Mouse (Mus musculus) cerebellum, adult 2 months (tissue): Measurements from ENCODE around the gene Bend6.

Experiments
- CTCF ChIP-seq: fragments of 200-500 bp; IDR thresholded peaks from 2 replicates; pipeline ENCODE4 v1.5.1; 2011; ENCODE audit warnings: low read depth, mild to moderate bottlenecking, control low read depth, low read length, moderate library complexity, borderline replicate concordance; ENCODE audit not compliant: insufficient read depth
- POLR2A ChIP-seq: fragments of 200-500 bp; IDR thresholded peaks from 2 replicates; pipeline ENCODE4 v1.6.1; 2011; ENCODE audit warnings: low read length, control low read depth, borderline replicate concordance; ENCODE audit not compliant: insufficient read depth

- TF ChIP-seq POLR2A (no peak), CTCF (no peak)
Measured at GRCm38 (mm10) chr1:33944977-33945750, 37.5 kb upstream of the Bend6 start.
